Mouse (Mus musculus) macrophage (primary cell): Measurements from ENCODE around the gene Frmd8. TPM values are rescaled to one million over a fixed set of nuclear protein-coding genes. Genes with fewer than 3 reads are reported as not detected.
A peak's percentile ranks its signal among the peaks of the same experiment; 100 is the strongest.
"Not testable (repeated sequence)": the region's sequence is repeated elsewhere in the genome, so short reads cannot be mapped to it uniquely, and the experiment has no call there.

Experiments
- H3K27ac ChIP-seq: fragments of 350-480 bp; formaldehyde crosslinking; 2 replicates; pipeline ENCODE4 v1.9.0; 2021
- H3K36me3 ChIP-seq: fragments of 350-480 bp; formaldehyde crosslinking; 2 replicates; pipeline ENCODE4 v1.9.0; 2021; ENCODE audit errors: inconsistent target
- H3K4me3 ChIP-seq: fragments of 350-480 bp; formaldehyde crosslinking; 2 replicates; pipeline ENCODE4 v1.9.0; 2021; ENCODE audit errors: inconsistent target
- H3K79me2 ChIP-seq: fragments of 350-480 bp; formaldehyde crosslinking; 2 replicates; pipeline ENCODE4 v1.9.0; 2021; ENCODE audit errors: inconsistent target
- WGBS: methylation state at CpG from one replicate; pipeline ENCODE4 v1.1.7; 2026; ENCODE audit warnings: inconsistent platforms; ENCODE audit not compliant: missing documents; 5-methylcytosine and 5-hydroxymethylcytosine counted together
- polyA plus RNA-seq: library from polyadenylated mRNA; stranded (reverse); fragments of 250-400 nt; gene quantifications from 3 replicates; pipeline ENCODE4 v1.2.4, GENCODE M21; 2018; ENCODE audit warnings: inconsistent platforms

Gene Frmd8
- polyA plus RNA-seq, 1 experiment from 2014 or later = 8.1 TPM

- H3K36me3 ChIP-seq = peaks cover 37% of the 10 kb centered on the region
- WGBS = 23% methylated on average over 9 of the region's 9 CpGs
- H3K27ac ChIP-seq = 0 out of 2 replicates have a peak overlapping the region, but pooled peaks have one; percentile 13
- H3K79me2 ChIP-seq = peaks cover 23% of the 10 kb centered on the region
- no peak overlapping the region for H3K4me3 ChIP-seq
Measured at GRCm38 (mm10) chr19:5823266-5823839, 51.7 kb downstream of the Frmd8 start.

DNA sequence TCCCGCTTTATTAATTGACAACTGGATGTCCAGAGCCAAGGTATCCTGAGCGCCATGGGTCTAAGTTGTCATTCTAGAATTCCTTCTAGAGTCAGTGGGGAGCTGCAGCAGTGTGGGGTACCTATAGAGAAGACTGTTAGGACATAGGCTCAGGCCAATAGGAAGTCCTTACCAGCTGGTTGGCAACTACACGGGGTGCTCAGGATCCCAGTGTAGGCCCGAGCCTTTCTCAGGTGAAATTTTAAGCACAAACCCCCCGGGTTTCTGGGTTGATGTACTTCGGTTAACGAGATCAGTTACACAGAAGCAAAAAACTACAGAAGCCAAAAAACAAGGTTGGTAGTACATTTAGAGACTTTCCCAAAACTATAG is 52.3 kb downstream of the Frmd8 start:
- peaks cover 32% of the 10 kb centered on the region for H3K36me3 ChIP-seq
- H3K27ac ChIP-seq = no peak overlapping the region
- WGBS = 75% methylated on average over 7 of the region's 7 CpGs
- no peak overlapping the region for H3K4me3 ChIP-seq
- peaks cover 18% of the 10 kb centered on the region for H3K79me2 ChIP-seq

DNA sequence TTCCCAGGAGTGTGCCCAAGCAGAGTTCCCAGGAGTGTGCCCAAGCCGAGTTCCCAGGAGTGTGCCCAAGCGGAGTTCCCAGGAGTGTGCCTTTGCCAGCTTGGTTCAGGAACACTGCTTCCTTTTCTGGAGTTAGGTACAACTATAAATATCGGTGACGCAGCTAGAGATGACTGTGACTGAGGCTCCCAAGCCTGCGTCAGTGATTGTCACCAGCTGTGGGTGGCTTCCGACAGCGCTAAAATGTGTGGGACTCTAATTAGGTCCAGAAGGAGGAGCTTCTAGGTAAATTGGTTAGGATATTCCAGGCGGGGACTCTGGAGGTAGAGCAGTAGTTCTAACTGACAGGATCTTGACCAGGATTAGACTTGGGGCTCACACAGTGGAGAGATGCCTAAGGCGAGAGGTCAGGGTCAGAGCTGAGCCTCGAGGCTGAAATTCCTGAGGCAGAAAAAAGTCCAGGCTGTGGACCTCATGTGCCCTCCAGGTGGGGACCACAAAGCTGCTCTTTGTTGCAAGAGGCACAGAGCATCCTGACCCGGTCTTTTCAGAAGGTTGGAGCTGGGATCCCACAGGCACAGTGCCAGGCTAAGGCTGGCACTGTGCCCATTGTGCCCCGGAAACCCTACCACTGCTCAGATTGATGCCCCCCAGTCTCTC is 52.8 kb downstream of the Frmd8 start:
- H3K27ac ChIP-seq = no peak overlapping the region
- peaks cover 27% of the 10 kb centered on the region; the same call in 1 of the 2 replicates for H3K36me3 ChIP-seq
- H3K4me3 ChIP-seq = no peak overlapping the region
- H3K79me2 ChIP-seq = peaks cover 17% of the 10 kb centered on the region
- 88% methylated on average over 11 of the region's 12 CpGs for WGBS

DNA sequence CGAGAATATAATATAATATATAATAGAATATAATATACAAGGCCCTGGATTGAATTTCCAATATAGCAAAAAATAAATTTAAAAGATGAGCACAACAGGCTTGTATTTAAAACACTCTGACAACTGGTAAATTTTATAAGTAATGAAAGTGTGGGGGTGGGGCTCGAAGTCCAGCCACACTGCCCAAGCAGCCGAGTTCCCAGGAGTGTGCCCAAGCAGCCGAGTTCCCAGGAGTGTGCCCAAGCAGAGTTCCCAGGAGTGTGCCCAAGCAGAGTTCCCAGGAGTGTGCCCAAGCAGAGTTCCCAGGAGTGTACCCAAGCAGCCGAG is 53.3 kb downstream of the Frmd8 start:
- Histone ChIP-seq H3K27ac (no peak overlapping the region), H3K4me3 (no peak overlapping the region), H3K36me3 (peaks cover 22% of the 10 kb centered on the region; the same call in 1 of the 2 replicates), H3K79me2 (peaks cover 17% of the 10 kb centered on the region; the same call in 1 of the 2 replicates)
- WGBS = 94% methylated on average over 5 of the region's 5 CpGs

DNA sequence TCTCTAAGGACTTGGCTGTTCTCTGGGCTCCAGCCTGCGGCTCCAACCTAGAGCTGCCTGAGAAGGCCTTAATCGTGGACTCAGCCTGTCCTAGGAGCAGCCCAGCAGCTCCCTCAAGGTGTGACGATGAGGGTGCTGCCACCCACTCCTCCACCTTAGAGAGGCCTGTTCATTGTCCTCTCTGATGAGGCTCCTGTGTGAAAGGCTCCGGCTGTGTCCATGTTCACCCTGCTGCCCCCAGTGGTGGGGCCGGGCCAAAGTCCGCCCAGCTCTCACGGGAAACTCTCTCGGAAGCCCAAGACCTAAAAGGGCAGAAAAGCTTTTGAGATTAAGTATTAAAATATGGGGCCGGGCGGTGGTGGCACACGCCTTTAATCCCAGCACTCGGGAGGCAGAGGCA is 55.5 kb downstream of the Frmd8 start:
- no peak overlapping the region for H3K4me3 ChIP-seq
- peaks cover 17% of the 10 kb centered on the region; the same call in 1 of the 2 replicates for H3K79me2 ChIP-seq
- H3K27ac ChIP-seq = peak overlapping the region; percentile 78; the same call in 1 of the 2 replicates
- H3K36me3 ChIP-seq = peaks cover 5% of the 10 kb centered on the region; the same call in 1 of the 2 replicates
- 37% methylated on average over 8 of the region's 12 CpGs for WGBS

GRCm38 (mm10) chr19:5818590-5818977 is 56.5 kb downstream of the Frmd8 start:
- Histone ChIP-seq H3K27ac (peak overlapping the region; percentile 78), H3K79me2 (peaks cover 17% of the 10 kb centered on the region; the same call in 1 of the 2 replicates), H3K36me3 (no peaks in the 10 kb centered on the region), H3K4me3 (no peak overlapping the region)
- 87% methylated on average over 6 of the region's 6 CpGs for WGBS

- Histone ChIP-seq H3K4me3 (no peak overlapping the region), H3K79me2 (peaks cover 17% of the 10 kb centered on the region; the same call in 1 of the 2 replicates), H3K27ac (peak overlapping the region; percentile 78), H3K36me3 (no peaks in the 10 kb centered on the region)
- 7% methylated on average over 21 of the region's 21 CpGs for WGBS
Measured at GRCm38 (mm10) chr19:5817703-5818589, 57.1 kb downstream of the Frmd8 start.

DNA sequence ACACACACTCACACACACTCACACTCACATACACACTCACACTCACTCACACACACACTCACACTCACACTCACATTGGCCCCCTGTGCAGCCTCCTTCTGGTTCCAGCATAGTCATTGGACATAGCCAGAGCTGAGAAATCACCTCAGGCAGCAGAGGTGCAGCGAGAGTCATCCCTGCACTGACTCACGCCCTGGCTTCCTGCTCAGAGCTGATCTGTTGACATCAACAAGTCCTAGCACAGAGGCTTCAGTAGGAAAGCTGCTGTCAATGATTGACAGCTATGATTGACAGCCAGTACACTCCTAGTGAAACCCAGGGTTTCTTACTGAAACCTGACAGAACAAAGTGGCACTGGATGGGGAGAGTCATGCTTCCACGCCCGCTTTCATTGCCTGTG is 59.1 kb downstream of the Frmd8 start:
- whole genome bisulfite sequencing = 38% methylated on average over 2 of the region's 4 CpGs
- Histone ChIP-seq H3K36me3 (no peaks in the 10 kb centered on the region), H3K4me3 (no peak overlapping the region), H3K27ac (peak overlapping the region; percentile 78), H3K79me2 (peaks cover 17% of the 10 kb centered on the region; the same call in 1 of the 2 replicates)

GRCm38 (mm10) chr19:5815010-5815409 is 60.1 kb downstream of the Frmd8 start:
- Histone ChIP-seq H3K36me3 (no peaks in the 10 kb centered on the region), H3K79me2 (peaks cover 17% of the 10 kb centered on the region; the same call in 1 of the 2 replicates), H3K27ac (peak overlapping the region; percentile 78), H3K4me3 (no peak overlapping the region)
- WGBS = 75% methylated on average over 6 of the region's 7 CpGs

DNA sequence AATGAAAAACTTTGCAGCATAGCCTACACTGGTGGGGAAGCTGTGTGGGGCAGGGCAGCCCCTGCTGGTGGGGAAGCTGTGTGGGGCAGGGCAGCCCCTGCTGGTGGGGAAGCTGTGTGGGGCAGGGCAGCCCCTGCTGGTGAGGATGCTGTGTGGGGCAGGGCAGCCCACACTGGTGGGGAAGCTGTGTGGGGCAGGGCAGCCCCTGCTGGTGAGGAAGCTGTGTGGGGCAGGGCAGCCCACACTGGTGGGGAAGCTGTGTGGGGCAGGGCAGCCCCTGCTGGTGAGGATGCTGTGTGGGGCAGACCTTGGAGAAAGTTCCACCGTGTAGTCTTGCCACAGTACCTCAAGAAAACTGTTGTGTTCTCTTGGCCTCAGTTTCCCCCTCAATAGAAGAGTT is 61.0 kb downstream of the Frmd8 start:
- WGBS = 21% methylated on average over 1 of the region's 1 CpGs
- H3K4me3 ChIP-seq = not testable (repeated sequence)

DNA sequence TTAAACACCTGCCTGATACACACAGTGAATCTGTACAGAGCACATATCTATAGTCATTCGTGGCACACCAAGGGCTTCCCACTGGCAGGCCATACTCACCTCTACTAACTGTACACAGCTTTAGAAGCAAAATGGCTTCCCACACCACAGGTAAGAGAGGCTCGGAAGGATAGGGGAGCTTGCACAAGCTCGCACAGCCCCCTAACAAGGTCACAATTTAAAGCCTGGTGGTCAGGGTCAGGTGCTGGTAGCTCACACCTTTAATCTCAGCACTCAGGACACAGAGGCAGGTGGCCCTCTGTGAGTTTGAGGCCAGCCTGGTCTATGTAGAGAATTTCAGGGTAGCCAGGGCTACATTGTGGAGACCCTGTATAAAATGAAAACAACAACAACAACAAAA is 61.5 kb downstream of the Frmd8 start:
- no peak overlapping the region for H3K4me3 ChIP-seq
- H3K79me2 ChIP-seq = peaks cover 17% of the 10 kb centered on the region; the same call in 1 of the 2 replicates
- 92% methylated on average over 3 of the region's 3 CpGs for WGBS
- no peak overlapping the region for H3K27ac ChIP-seq
- no peaks in the 10 kb centered on the region for H3K36me3 ChIP-seq

More for the DNA sequence above, 61.0 kb downstream of the Frmd8 start:
- Histone ChIP-seq H3K27ac (peak overlapping the region; percentile 78; the same call in 1 of the 2 replicates), H3K79me2 (peaks cover 17% of the 10 kb centered on the region; the same call in 1 of the 2 replicates)
- H3K36me3 ChIP-seq = not testable (repeated sequence)

DNA sequence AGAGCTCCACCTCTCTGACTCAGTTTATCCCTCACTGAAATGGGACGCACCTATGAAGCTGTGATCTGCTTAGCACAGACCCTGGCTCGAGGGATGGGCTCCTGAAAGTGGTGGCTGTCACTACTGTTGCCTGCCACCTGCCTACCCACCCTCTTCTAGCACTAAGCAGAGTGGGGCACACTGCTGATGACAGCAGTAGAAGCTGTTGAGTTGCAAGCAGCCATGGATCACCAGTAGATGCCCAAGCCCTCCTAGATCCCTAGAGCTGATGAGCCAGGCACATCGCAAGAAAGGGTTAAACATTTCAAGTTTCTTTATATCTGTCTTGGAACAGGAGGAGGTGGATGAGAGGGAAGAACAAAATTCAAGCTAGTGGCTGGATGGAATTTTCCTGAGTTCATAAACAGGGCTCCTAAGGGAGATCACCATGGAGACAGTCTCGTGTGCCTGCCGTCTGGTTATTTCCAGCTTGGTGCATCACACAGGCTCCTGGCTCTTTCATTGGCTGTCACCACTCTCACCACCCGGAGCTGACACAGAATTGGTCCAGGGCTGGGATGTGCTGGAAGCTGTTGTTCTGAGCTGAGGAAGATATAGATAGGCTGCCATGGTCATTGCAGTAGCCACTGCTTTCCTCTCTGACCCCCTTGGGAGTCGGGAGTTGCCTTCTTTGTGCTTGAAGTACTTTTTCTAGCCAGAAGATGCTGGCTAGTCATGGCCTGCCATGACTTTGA is 63.1 kb downstream of the Frmd8 start:
- H3K79me2 ChIP-seq = peaks cover 9% of the 10 kb centered on the region; the same call in 1 of the 2 replicates
- no peaks in the 10 kb centered on the region for H3K36me3 ChIP-seq
- no peak overlapping the region for H3K4me3 ChIP-seq
- WGBS = 69% methylated on average over 6 of the region's 7 CpGs
- H3K27ac ChIP-seq = peak overlapping the region; percentile 82

- no peak overlapping the region for H3K4me3 ChIP-seq
- 86% methylated on average over 8 of the region's 9 CpGs for WGBS
- H3K27ac ChIP-seq = peak overlapping the region; percentile 82
- no peaks in the 10 kb centered on the region for H3K79me2 ChIP-seq
- no peaks in the 10 kb centered on the region for H3K36me3 ChIP-seq
Measured at GRCm38 (mm10) chr19:5810840-5811563, 64.1 kb downstream of the Frmd8 start.
